Comparison of ENCODE assay signal across 10 mouse cellular contexts in the genomic region with DNA sequence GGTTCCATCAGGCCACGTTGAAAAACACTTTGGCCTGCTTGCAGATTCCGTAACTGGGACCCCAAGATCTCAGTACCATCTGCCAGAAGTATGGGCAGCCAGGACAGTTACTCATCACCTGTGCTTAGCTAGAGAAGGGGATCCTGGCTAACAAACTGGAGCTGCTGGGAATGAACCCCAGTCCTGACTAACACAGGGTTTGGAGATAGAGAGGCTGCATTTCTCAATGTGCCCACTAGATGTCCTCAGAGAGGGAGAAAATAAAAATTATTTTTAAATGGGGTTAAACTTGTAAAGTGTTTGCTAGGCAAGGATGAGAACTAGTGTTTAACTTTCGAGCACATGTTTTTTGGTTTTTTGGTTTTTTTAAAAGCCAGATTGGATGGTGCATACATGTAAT. TPM values are rescaled to one million over a fixed set of nuclear protein-coding genes. Genes with fewer than 3 reads are reported as not detected.
A peak's percentile ranks its signal among the peaks of the same experiment; 100 is the strongest.
DNase-seq lines count a peak whose midpoint lies in the region; ATAC-seq lines count a peak whose summit lies in the region.
"Had no signal": no experiment of that assay in that cellular context is flagged by ENCODE, and none has a peak within 500 bp of the region (broad histone marks: within the 10 kb centered on the region; RNA-seq: fewer than 3 reads in every experiment).

No protein-coding gene starts in this region.

- whole genome bisulfite sequencing in liver, embryonic 12.5 days (ENCODE audit: insufficient replicate concordance), result 52% methylated on average over 3 of the region's 3 CpGs
- WGBS in neural tube, embryonic 15.5 days, result 68% methylated on average over 3 of the region's 3 CpGs

- H3K9me3 ChIP-seq in liver, embryonic 12.5 days (replicated peaks), result no peaks in the 10 kb centered on the region
- H3K9me3 ChIP-seq in neural tube, embryonic 15.5 days (replicated peaks), result no peaks in the 10 kb centered on the region
- H3K9me3 ChIP-seq: megakaryocyte, embryonic 14.5 days had no signal

- H3K27me3 ChIP-seq in liver, embryonic 12.5 days (replicated peaks), result no peaks in the 10 kb centered on the region
- H3K27me3 ChIP-seq in neural tube, embryonic 15.5 days (replicated peaks), result no peaks in the 10 kb centered on the region
- H3K27me3 ChIP-seq: megakaryocyte, embryonic 14.5 days had no signal

- intact Hi-C loops in left cerebral cortex, postnatal 4 days (cut with DNase I), result no loop called here

- no peaks in the 10 kb centered on the region for H3K4me1 ChIP-seq in liver, embryonic 12.5 days
- no peaks in the 10 kb centered on the region for H3K4me1 ChIP-seq in neural tube, embryonic 15.5 days

- DNase-seq in adrenal gland, adult 2 months, result peak; percentile 32
- no peak for DNase-seq in adrenal gland, adult 8-10 months
- peak; percentile 12 for DNase-seq in liver
- peak; percentile 19 to 50 for DNase-seq in adrenal gland, postnatal 36 days
- DNase-seq in left cerebral cortex, postnatal 4 days, result peak; percentile 11

- no peak overlapping the region for H3K9ac ChIP-seq in liver, embryonic 12.5 days
- H3K9ac ChIP-seq in neural tube, embryonic 15.5 days (replicated peaks), result no peak overlapping the region

- no peak overlapping the region for H3K4me3 ChIP-seq in liver, embryonic 12.5 days
- H3K4me3 ChIP-seq in neural tube, embryonic 15.5 days (replicated peaks), result no peak overlapping the region
- H3K4me3 ChIP-seq: megakaryocyte, embryonic 14.5 days had no signal

- ATAC-seq in liver, embryonic 12.5 days, result no peak
- ATAC-seq in hematopoietic stem cell, adult 5-6 weeks (replicated peaks in 1 of 2; ENCODE audit: insufficient read depth in 1 of 2, low FRiP score in 2 of 2, low TSS enrichment in 1 of 2, low read depth in 1 of 2, poor library complexity in 2 of 2, severe bottlenecking in 2 of 2), result peak; percentile 22 to 47; a peak in 2 of 4 replicates
- ATAC-seq in neural tube, embryonic 15.5 days (ENCODE audit: low FRiP score), result peak; percentile 63; the same call in 1 of the 2 replicates

- no peak overlapping the region for H3K4me2 ChIP-seq in liver, embryonic 12.5 days
- no peak overlapping the region for H3K4me2 ChIP-seq in neural tube, embryonic 15.5 days

- H3K36me3 ChIP-seq in liver, embryonic 12.5 days, result no peaks in the 10 kb centered on the region
- no peaks in the 10 kb centered on the region for H3K36me3 ChIP-seq in neural tube, embryonic 15.5 days

- H3K27ac ChIP-seq in liver, embryonic 12.5 days, result no peak overlapping the region
- no peak overlapping the region for H3K27ac ChIP-seq in neural tube, embryonic 15.5 days (replicated peaks)

RNA-seq across cellular contexts. Expression of gene Hsd17b3, which starts 11.2 kb away (rescaled TPM):
- 1 to 10 TPM in 1 of 2 experiments, under 1 TPM in 1; 0.63 to 2.0 TPM for total RNA-seq in adrenal gland, adult 2 months (2021)
- polyA plus RNA-seq in adrenal gland, adult 2 months (2012; rRNA removed), result not detected in 2 replicates
- 1 to 10 TPM; 1.8 to 2.2 (median 1.8) TPM for total RNA-seq in adrenal gland, adult 8-10 months (2022)
- polyA plus RNA-seq in liver, embryonic 12.5 days (2016; fragmentation: Nextera tagmentation; extraction: Ambion mirVana), result not detected in 2 replicates
- total RNA-seq in adrenal gland, postnatal 36 days (2021), result 1 to 10 TPM; 1.2 to 1.4 TPM
- total RNA-seq in hematopoietic stem cell, adult 5-6 weeks (2017), result not detected in 2 replicates
- under 1 TPM in 1 of 2 experiments, not detected in 1; 0.64 TPM for total RNA-seq in left cerebral cortex, postnatal 4 days (2021)
- polyA plus RNA-seq in neural tube, embryonic 15.5 days (2015; fragmentation: Nextera tagmentation; extraction: Ambion mirVana), result not detected in 2 replicates
- polyA plus RNA-seq: C2C12 had no signal

RNA-seq across cellular contexts. Expression of gene Slc35d2, which starts 29.0 kb away (rescaled TPM):
- 10 to 100 TPM in 1 of 2 experiments, 1 to 10 TPM in 1; 4.8 to 10.1 TPM for total RNA-seq in adrenal gland, adult 2 months (2021)
- 8.4 and 11.5 TPM in 2 replicates for polyA plus RNA-seq in adrenal gland, adult 2 months (2012; rRNA removed)
- 10 to 100 TPM in 3 of 4 experiments, 1 to 10 TPM in 1; 6.9 to 10.6 (median 10.3) TPM for total RNA-seq in adrenal gland, adult 8-10 months (2022)
- polyA plus RNA-seq in liver, embryonic 12.5 days (2016; fragmentation: Nextera tagmentation; extraction: Ambion mirVana), result 3.0 and 3.6 TPM in 2 replicates
- 1 to 10 TPM; 5.9 to 7.8 TPM for total RNA-seq in adrenal gland, postnatal 36 days (2021)
- total RNA-seq in hematopoietic stem cell, adult 5-6 weeks (2017), result 23.4 and 24.6 TPM in 2 replicates
- 1 to 10 TPM in 1 of 2 experiments, under 1 TPM in 1; 0.96 to 1.2 TPM for total RNA-seq in left cerebral cortex, postnatal 4 days (2021)
- 1.6 and 2.7 TPM in 2 replicates for polyA plus RNA-seq in neural tube, embryonic 15.5 days (2015; fragmentation: Nextera tagmentation; extraction: Ambion mirVana)

RNA-seq across cellular contexts. Expression of gene Zfp367, which starts 52.8 kb away (rescaled TPM):
- 10 to 100 TPM; 23.5 to 24.6 TPM for total RNA-seq in adrenal gland, adult 2 months (2021)
- polyA plus RNA-seq in adrenal gland, adult 2 months (2012; rRNA removed), result 4.9 and 5.2 TPM in 2 replicates
- 10 to 100 TPM; 18.7 to 25.5 (median 23.4) TPM for total RNA-seq in adrenal gland, adult 8-10 months (2022)
- 26.1 and 27.2 TPM in 2 replicates for polyA plus RNA-seq in liver, embryonic 12.5 days (2016; fragmentation: Nextera tagmentation; extraction: Ambion mirVana)
- 10 to 100 TPM; 23.7 to 32.5 TPM for total RNA-seq in adrenal gland, postnatal 36 days (2021)
- 70.6 and 125 TPM in 2 replicates for total RNA-seq in hematopoietic stem cell, adult 5-6 weeks (2017)
- 1 to 10 TPM; 4.9 to 5.4 TPM for total RNA-seq in left cerebral cortex, postnatal 4 days (2021)
- 5.0 and 6.3 TPM in 2 replicates for polyA plus RNA-seq in neural tube, embryonic 15.5 days (2015; fragmentation: Nextera tagmentation; extraction: Ambion mirVana)
